In the genomic region with DNA sequence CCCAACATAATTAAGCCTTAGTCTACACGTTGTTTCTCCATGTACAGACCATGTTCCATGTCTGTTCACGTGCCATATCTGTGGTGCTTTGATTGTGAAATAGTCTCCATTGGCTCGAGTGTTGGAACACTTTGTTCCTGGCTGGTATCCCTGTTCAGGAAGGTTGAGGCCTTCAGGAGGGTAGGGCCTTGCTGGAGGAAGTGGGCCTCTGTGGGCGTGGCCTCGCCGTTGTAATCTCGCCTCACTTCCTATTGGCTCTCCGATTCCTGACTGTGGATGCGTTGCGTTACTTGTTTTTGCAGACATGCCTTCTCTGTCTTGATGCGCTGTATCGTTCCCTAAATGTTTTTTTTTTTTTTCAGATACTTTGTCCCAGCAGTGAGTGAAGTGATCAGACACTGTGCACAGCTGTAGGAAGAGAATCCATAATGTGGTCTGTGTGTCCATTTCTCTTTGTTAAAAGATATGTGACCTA, we compare ENCODE assay signal across 10 mouse cellular contexts. TPM values are rescaled to one million over a fixed set of nuclear protein-coding genes. Genes with fewer than 3 reads are reported as not detected.
DNase-seq lines count a peak whose midpoint lies in the region; ATAC-seq and TF ChIP-seq lines count a peak whose summit lies in the region.
"Had no signal": no experiment of that assay in that cellular context is flagged by ENCODE, and none has a peak within 500 bp of the region (broad histone marks: within the 10 kb centered on the region; RNA-seq: fewer than 3 reads in every experiment).

No protein-coding gene starts in this region.

- H3K36me3 ChIP-seq in midbrain, embryonic 11.5 days (ENCODE audit: control insufficient read depth, insufficient read depth, low read length), result no peaks in the 10 kb centered on the region
- H3K36me3 ChIP-seq in midbrain, postnatal 0 days (ENCODE audit: insufficient read depth, low read length), result no peaks in the 10 kb centered on the region
- no peaks in the 10 kb centered on the region for H3K36me3 ChIP-seq in embryonic facial prominence, embryonic 10.5 days (replicated peaks)
- no peaks in the 10 kb centered on the region for H3K36me3 ChIP-seq in liver, adult 2 months (ENCODE audit: control insufficient read depth, insufficient read depth, low read length)
- no peaks in the 10 kb centered on the region for H3K36me3 ChIP-seq in stomach, embryonic 15.5 days
- H3K36me3 ChIP-seq: forebrain, embryonic 10.5 days had no signal

- TF ChIP-seq CTCF in midbrain, postnatal 0 days (IDR thresholded peaks at IDR 0.05), result no peak
- no peak for TF ChIP-seq CTCF in liver, adult 2 months (IDR thresholded peaks at IDR 0.05; ENCODE audit: low read depth, low read length)

- peaks cover 4% of the 10 kb centered on the region; the same call in 1 of the 2 replicates for H3K4me1 ChIP-seq in midbrain, embryonic 11.5 days (ENCODE audit: control insufficient read depth, insufficient read depth, low read length)
- no peaks in the 10 kb centered on the region for H3K4me1 ChIP-seq in midbrain, postnatal 0 days (ENCODE audit: insufficient read depth, low read length)
- peaks cover 15% of the 10 kb centered on the region for H3K4me1 ChIP-seq in embryonic facial prominence, embryonic 10.5 days
- H3K4me1 ChIP-seq in liver, adult 2 months (ENCODE audit: control insufficient read depth, insufficient read depth, low read length), result peaks cover 5% of the 10 kb centered on the region; the same call in 1 of the 2 replicates
- no peaks in the 10 kb centered on the region for H3K4me1 ChIP-seq in stomach, embryonic 15.5 days

- no peaks in the 10 kb centered on the region for H3K27me3 ChIP-seq in midbrain, embryonic 11.5 days (ENCODE audit: control insufficient read depth, insufficient read depth, low read length)
- no peaks in the 10 kb centered on the region for H3K27me3 ChIP-seq in midbrain, postnatal 0 days (ENCODE audit: insufficient read depth, low read length)
- no peaks in the 10 kb centered on the region for H3K27me3 ChIP-seq in embryonic facial prominence, embryonic 10.5 days (replicated peaks; ENCODE audit: low read depth, poor library complexity, severe bottlenecking)
- H3K27me3 ChIP-seq in liver, adult 2 months (ENCODE audit: control insufficient read depth, insufficient read depth, low read length), result no peaks in the 10 kb centered on the region
- no peaks in the 10 kb centered on the region for H3K27me3 ChIP-seq in stomach, embryonic 15.5 days (replicated peaks)

- no peak overlapping the region for H3K4me2 ChIP-seq in midbrain, embryonic 11.5 days
- no peak overlapping the region for H3K4me2 ChIP-seq in midbrain, postnatal 0 days (ENCODE audit: low read depth, low read length, poor library complexity, severe bottlenecking)
- no peak overlapping the region for H3K4me2 ChIP-seq in stomach, embryonic 15.5 days

- WGBS in midbrain, embryonic 11.5 days, result 89% methylated on average over 12 of the region's 12 CpGs
- WGBS in midbrain, postnatal 0 days, result 90% methylated on average over 12 of the region's 12 CpGs
- 82% methylated on average over 12 of the region's 12 CpGs for WGBS in embryonic facial prominence, embryonic 10.5 days
- WGBS in liver, adult 2 months, result 60% methylated on average over 12 of the region's 12 CpGs
- whole genome bisulfite sequencing in stomach, embryonic 15.5 days, result 76% methylated on average over 12 of the region's 12 CpGs

- no peak overlapping the region for H3K4me3 ChIP-seq in midbrain, embryonic 11.5 days (ENCODE audit: low read depth, low read length)
- no peak overlapping the region for H3K4me3 ChIP-seq in midbrain, postnatal 0 days (ENCODE audit: low read depth, low read length)
- no peak overlapping the region for H3K4me3 ChIP-seq in embryonic facial prominence, embryonic 10.5 days
- no peak overlapping the region for H3K4me3 ChIP-seq in liver, adult 2 months (ENCODE audit: insufficient read depth, low read depth, low read length)
- no peak overlapping the region for H3K4me3 ChIP-seq in stomach, embryonic 15.5 days (replicated peaks)
- H3K4me3 ChIP-seq: forebrain, embryonic 10.5 days had no signal

- no peaks in the 10 kb centered on the region for H3K79me2 ChIP-seq in liver, adult 2 months (ENCODE audit: control insufficient read depth, insufficient read depth, low read length)

- no peak overlapping the region for H3K27ac ChIP-seq in midbrain, embryonic 11.5 days (ENCODE audit: low read depth, low read length)
- no peak overlapping the region for H3K27ac ChIP-seq in midbrain, postnatal 0 days (ENCODE audit: low read depth, low read length)
- peak overlapping the region; percentile 69 for H3K27ac ChIP-seq in embryonic facial prominence, embryonic 10.5 days (replicated peaks)
- peak overlapping the region; percentile 67 for H3K27ac ChIP-seq in liver, adult 2 months (replicated peaks; ENCODE audit: insufficient read depth, low read depth, low read length)
- no peak overlapping the region for H3K27ac ChIP-seq in stomach, embryonic 15.5 days

- no peak for TF ChIP-seq POLR2A in liver, adult 2 months (IDR thresholded peaks at IDR 0.05; ENCODE audit: extremely low read depth, insufficient read depth, low read length)

- no peak for ATAC-seq in midbrain, embryonic 11.5 days (ENCODE audit: low FRiP score)
- no peak for ATAC-seq in midbrain, postnatal 0 days (ENCODE audit: low FRiP score)
- peak; percentile 39; the same call in 1 of the 2 replicates for ATAC-seq in stomach, embryonic 15.5 days (ENCODE audit: insufficient read depth, low FRiP score, low read depth)
- no peak for ATAC-seq in CD4-positive, CD25-positive, alpha-beta regulatory T cell, adult 4 months

- no peaks in the 10 kb centered on the region; the same call in 1 of the 2 replicates for H3K9me3 ChIP-seq in midbrain, embryonic 11.5 days (ENCODE audit: control insufficient read depth, low read length)
- no peaks in the 10 kb centered on the region for H3K9me3 ChIP-seq in midbrain, postnatal 0 days (ENCODE audit: low read length)
- no peaks in the 10 kb centered on the region for H3K9me3 ChIP-seq in embryonic facial prominence, embryonic 10.5 days
- H3K9me3 ChIP-seq in stomach, embryonic 15.5 days, result no peaks in the 10 kb centered on the region
- H3K9me3 ChIP-seq: forebrain, embryonic 10.5 days had no signal

- no peak overlapping the region for H3K9ac ChIP-seq in midbrain, embryonic 11.5 days (ENCODE audit: low read length)
- no peak overlapping the region for H3K9ac ChIP-seq in midbrain, postnatal 0 days (replicated peaks; ENCODE audit: low read length, poor library complexity, severe bottlenecking)
- H3K9ac ChIP-seq in liver, adult 2 months (ENCODE audit: low read depth, low read length), result no peak overlapping the region
- no peak overlapping the region for H3K9ac ChIP-seq in stomach, embryonic 15.5 days

- peak; percentile 85 for DNase-seq in midbrain, embryonic 11.5 days (ENCODE audit: low spot score, missing footprints)
- DNase-seq in midbrain, postnatal 0 days (ENCODE audit: low spot score), result no peak
- DNase-seq in embryonic facial prominence, embryonic 10.5 days (ENCODE audit: low spot score), result no peak
- peak; percentile 97 for DNase-seq in liver, adult 2 months (ENCODE audit: extremely low read depth, low read depth, low spot score)
- DNase-seq in T-cell, adult 2 months (ENCODE audit: low spot score), result no peak
- DNase-seq in cerebellum, adult 9-10 months, result no peak
- DNase-seq: cerebellum, adult 11 months had no signal

RNA-seq across cellular contexts. Expression of gene Trim2, which starts 18.3 kb away (rescaled TPM):
- 128 and 137 TPM in 2 replicates for polyA plus RNA-seq in midbrain, embryonic 11.5 days (2014; fragmentation: Nextera tagmentation; extraction: Ambion mirVana)
- 269 and 291 TPM in 2 replicates for total RNA-seq in midbrain, postnatal 0 days (2014; rRNA removed)
- 132 and 149 TPM in 2 replicates for polyA plus RNA-seq in midbrain, postnatal 0 days (2015; fragmentation: Nextera tagmentation; extraction: Ambion mirVana)
- 31.0 and 31.3 TPM in 2 replicates for polyA plus RNA-seq in embryonic facial prominence, embryonic 10.5 days (2016; fragmentation: Nextera tagmentation; extraction: Ambion mirVana)
- total RNA-seq in liver, adult 2 months (2014; rRNA removed), result 10.0 and 11.1 TPM in 2 replicates
- polyA plus RNA-seq in liver, adult 2 months (2012; rRNA removed), result 26.3 and 27.4 TPM in 2 replicates
- polyA plus RNA-seq in stomach, embryonic 15.5 days (2015; fragmentation: Nextera tagmentation; extraction: Ambion mirVana), result 27.9 and 31.7 TPM in 2 replicates
- 1 to 10 TPM; 3.9 to 4.0 TPM for polyA plus RNA-seq in CD4-positive, CD25-positive, alpha-beta regulatory T cell, adult 4 months (2017; shearing (Covaris generic))

Comparison
In these comparisons a context has a peak if more than half of its experiments do, and no peak if none do; other contexts are left out.
1. DNase-seq: peak in midbrain, embryonic 11.5 days (single experiment) and liver, adult 2 months (single experiment); none in midbrain, postnatal 0 days (single experiment), embryonic facial prominence, embryonic 10.5 days (single experiment), T-cell, adult 2 months (single experiment) and cerebellum, adult 9-10 months (single experiment).
2. H3K27ac ChIP-seq: peak in embryonic facial prominence, embryonic 10.5 days (single experiment) and liver, adult 2 months (single experiment); none in midbrain, embryonic 11.5 days (single experiment), midbrain, postnatal 0 days (single experiment) and stomach, embryonic 15.5 days (single experiment).